Mouse (Mus musculus) heart, postnatal 0 days (tissue): ENCODE results near the gene Ly86. TPM values are rescaled to one million over a fixed set of nuclear protein-coding genes. Genes with fewer than 3 reads are reported as not detected.

Experiments used
- ATAC-seq: fragments of 200-750 bp; cut with Nextera tagmentation; 2 replicates; pipeline ENCODE4 v1.8.0; 2017; ENCODE audit warnings: low read depth, moderate number of reproducible peaks, moderate library complexity; ENCODE audit not compliant: insufficient read depth
- DNase-seq: peaks from one replicate; pipeline ENCODE4 v3.0.0-alpha.2; 2016; ENCODE audit warnings: low spot score
- H3K27ac ChIP-seq: fragments of 300-500 bp; sonication (generic); 2 replicates; pipeline ENCODE4 v1.5.1; 2014; ENCODE audit warnings: low read depth, mild to moderate bottlenecking
- H3K27me3 ChIP-seq: fragments of 300-500 bp; sonication (generic); 2 replicates; pipeline ENCODE4 v1.6.1; 2014; ENCODE audit warnings: low read length, mixed read lengths; ENCODE audit not compliant: control insufficient read depth, insufficient read depth
- H3K36me3 ChIP-seq: fragments of 300-500 bp; sonication (generic); replicated peaks from 2 replicates; pipeline ENCODE4 v1.6.1; 2014; ENCODE audit warnings: low read length, mixed read lengths; ENCODE audit not compliant: control insufficient read depth, insufficient read depth
- H3K4me1 ChIP-seq: fragments of 300-500 bp; sonication (generic); 2 replicates; pipeline ENCODE4 v1.6.1; 2014; ENCODE audit warnings: antibody characterized with exemption; ENCODE audit not compliant: control insufficient read depth, insufficient read depth
- H3K4me2 ChIP-seq: fragments of 300-500 bp; sonication (generic); 2 replicates; pipeline ENCODE4 v1.6.1; 2014; ENCODE audit warnings: low read depth, mild to moderate bottlenecking, low read length, moderate library complexity
- H3K4me3 ChIP-seq: fragments of 300-500 bp; sonication (generic); 2 replicates; pipeline ENCODE4 v1.5.1; 2014; ENCODE audit warnings: low read depth, low read length
- H3K9ac ChIP-seq: fragments of 300-500 bp; sonication (generic); replicated peaks from 2 replicates; pipeline ENCODE4 v1.6.1; 2014; ENCODE audit warnings: low read depth, low read length, mixed read lengths
- H3K9me3 ChIP-seq: fragments of 300-500 bp; sonication (generic); replicated peaks from 2 replicates; pipeline ENCODE4 v1.6.1; 2016; ENCODE audit warnings: low read length; ENCODE audit not compliant: control insufficient read depth
- CTCF ChIP-seq: IDR thresholded peaks from 2 replicates; pipeline ENCODE4 v1.5.1; 2016; ENCODE audit warnings: antibody characterized with exemption, control low read depth, low read depth
- EP300 ChIP-seq: IDR thresholded peaks from 2 replicates; pipeline ENCODE4 v1.6.1; 2016; ENCODE audit warnings: antibody characterized with exemption, low read depth
- WGBS: fragments of 180-500 bp; shearing (Covaris S2); extraction: QIAGEN DNeasy Blood & Tissue Kit; methylation state at CpG from one replicate; pipeline ENCODE4 v1.1.7; 2014; 5-methylcytosine and 5-hydroxymethylcytosine counted together
- polyA plus RNA-seq: library from polyadenylated mRNA; unstranded; fragments of >200 nt; fragmentation: Nextera tagmentation; extraction: Ambion mirVana; gene quantifications from 2 replicates; pipeline ENCODE4 v1.2.1, GENCODE M21; 2015
- total RNA-seq: library from RNA; depleted of rRNA; stranded (reverse); fragments of >200 nt; gene quantifications from 2 replicates; pipeline ENCODE4 v1.2.3, GENCODE M21; 2014; ENCODE audit warnings: low replicate concordance

Ly86 gene
- total and polyA plus RNA-seq, 2 experiments from 2014 or later: 4.5 TPM; not detected in 1

DNA sequence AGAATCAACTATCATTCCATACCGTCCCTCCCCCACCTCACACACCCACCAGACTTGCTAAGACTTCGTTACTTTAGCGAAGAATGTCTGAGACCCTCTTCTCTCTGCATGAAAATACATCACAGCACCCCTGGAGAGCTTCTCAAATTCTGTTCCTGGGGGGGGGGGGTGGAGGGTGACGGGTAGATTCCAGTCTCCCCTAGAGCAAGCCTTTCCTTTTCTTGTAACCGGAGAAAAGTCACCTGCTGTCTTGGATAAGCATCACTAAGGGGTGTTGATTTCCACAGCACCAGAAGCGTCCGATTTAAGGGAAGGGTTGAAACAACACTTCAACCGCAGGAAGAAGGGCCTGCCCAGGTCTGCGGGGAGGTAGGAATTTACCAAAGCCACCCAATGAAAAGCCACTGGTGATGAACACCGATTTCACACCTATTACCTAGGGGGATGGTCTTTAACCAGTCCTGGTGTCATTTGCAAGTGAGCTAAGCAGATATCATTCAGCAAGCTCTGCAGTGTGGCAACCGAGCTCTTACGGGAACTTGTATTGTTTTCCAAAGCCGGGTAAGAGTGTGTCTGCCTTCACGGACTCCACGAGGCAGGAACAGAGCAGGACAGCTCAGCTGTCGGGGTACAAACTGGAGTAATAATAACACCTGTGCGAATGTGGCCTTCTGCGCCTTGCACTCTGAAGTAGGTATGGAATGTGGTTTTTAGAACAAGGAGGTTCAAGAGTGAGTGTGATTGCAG is 91.4 kb downstream of the Ly86 start:
- Histone ChIP-seq H3K27me3 (no peaks in the 10 kb centered on the region), H3K27ac (no peak overlapping the region), H3K4me2 (no peak overlapping the region), H3K9ac (no peak overlapping the region), H3K36me3 (no peaks in the 10 kb centered on the region), H3K4me1 (peaks cover 15% of the 10 kb centered on the region), H3K9me3 (no peaks in the 10 kb centered on the region), H3K4me3 (no peak overlapping the region)
- ATAC-seq: no peak
- no peak for DNase-seq
- TF ChIP-seq CTCF: no peak
- TF ChIP-seq EP300: no peak
- WGBS: 46% methylated on average over 18 of the region's 18 CpGs

- Histone ChIP-seq H3K4me1 (peaks cover 21% of the 10 kb centered on the region), H3K36me3 (no peaks in the 10 kb centered on the region), H3K4me3 (no peak overlapping the region), H3K9ac (no peak overlapping the region), H3K27me3 (no peaks in the 10 kb centered on the region), H3K27ac (no peak overlapping the region), H3K4me2 (no peak overlapping the region), H3K9me3 (no peaks in the 10 kb centered on the region)
- WGBS: 79% methylated on average over 4 of the region's 4 CpGs
- ATAC-seq: no peak
- TF ChIP-seq EP300 (no peak), CTCF (no peak)
- no peak for DNase-seq
These were observed 93.8 kb downstream of the Ly86 start for GRCm38 (mm10) chr13:37438788-37439187.

DNA sequence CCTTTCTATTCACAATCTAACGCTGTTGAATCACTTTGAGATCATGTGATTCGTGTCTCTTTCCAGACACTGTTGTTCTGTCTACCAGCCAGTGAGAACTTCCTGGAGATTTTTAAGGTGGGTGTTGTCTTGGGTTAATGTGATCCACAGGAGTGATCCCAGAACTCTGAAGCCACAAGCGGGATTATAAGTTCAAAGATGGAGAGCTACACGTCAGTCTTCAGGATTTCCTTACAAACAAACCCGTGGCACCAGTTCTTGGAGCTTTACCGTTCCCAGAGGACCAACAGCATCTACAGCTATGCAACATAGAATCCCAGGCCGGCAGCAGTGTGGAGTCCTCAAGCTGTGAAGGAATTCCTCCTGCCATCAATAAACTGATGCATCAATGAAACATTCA is 94.5 kb downstream of the Ly86 start:
- no peak overlapping the region for H3K27ac ChIP-seq
- no peak overlapping the region for H3K4me3 ChIP-seq
- no peak overlapping the region for H3K9ac ChIP-seq
- no peaks in the 10 kb centered on the region for H3K36me3 ChIP-seq
- no peak for ATAC-seq
- H3K9me3 ChIP-seq: no peaks in the 10 kb centered on the region
- no peaks in the 10 kb centered on the region for H3K27me3 ChIP-seq
- TF ChIP-seq EP300 (no peak), CTCF (no peak)
- no peak for DNase-seq
- H3K4me1 ChIP-seq: peaks cover 20% of the 10 kb centered on the region
- 57% methylated on average over 7 of the region's 7 CpGs for WGBS
- no peak overlapping the region for H3K4me2 ChIP-seq

GRCm38 (mm10) chr13:37439941-37440340 is 94.9 kb downstream of the Ly86 start:
- peaks cover 16% of the 10 kb centered on the region for H3K4me1 ChIP-seq
- no peak overlapping the region for H3K4me3 ChIP-seq
- DNase-seq: no peak
- no peak for TF ChIP-seq EP300
- no peak for TF ChIP-seq CTCF
- 83% methylated on average over 8 of the region's 8 CpGs for WGBS
- 0 out of 2 replicates have a peak, but pooled peaks have one; percentile 24 for ATAC-seq
- no peaks in the 10 kb centered on the region for H3K27me3 ChIP-seq
- no peaks in the 10 kb centered on the region for H3K36me3 ChIP-seq
- H3K9me3 ChIP-seq: no peaks in the 10 kb centered on the region
- no peak overlapping the region for H3K9ac ChIP-seq
- no peak overlapping the region for H3K4me2 ChIP-seq
- H3K27ac ChIP-seq: no peak overlapping the region

DNA sequence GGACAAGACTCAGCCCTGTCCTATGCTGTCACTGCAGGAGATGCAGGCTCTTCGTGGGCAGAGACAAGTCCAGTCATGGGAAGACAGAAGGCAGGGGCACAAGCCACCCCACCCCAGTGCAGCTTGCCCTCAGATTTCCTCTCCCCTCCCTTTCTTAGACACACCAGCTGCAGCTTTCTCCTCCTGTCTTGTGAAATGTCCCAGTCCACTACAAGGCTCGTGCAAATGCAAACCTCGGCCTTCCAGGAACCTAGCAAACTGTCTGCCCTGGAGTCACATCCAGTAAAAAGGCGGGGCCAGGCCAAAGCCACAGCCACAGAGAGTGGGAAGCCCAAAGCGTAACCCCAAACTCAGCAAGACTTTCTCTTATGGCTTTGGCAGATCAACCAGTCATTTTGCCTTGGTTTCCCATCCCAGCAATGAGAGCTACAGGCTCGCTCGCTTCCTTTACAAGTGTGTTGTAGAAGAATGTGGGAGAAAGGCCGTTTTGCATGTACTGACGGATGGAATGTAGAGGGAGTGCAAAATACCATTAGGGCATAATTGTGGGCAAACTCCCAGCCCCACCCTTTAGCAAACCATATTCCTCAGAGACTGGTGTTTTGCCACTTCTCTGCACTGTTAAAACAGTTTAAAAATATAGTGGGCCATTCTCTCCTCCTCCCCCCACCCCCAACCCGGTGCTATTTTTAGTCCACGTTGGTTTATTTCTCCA is 95.7 kb downstream of the Ly86 start:
- H3K9me3 ChIP-seq: no peaks in the 10 kb centered on the region
- no peak for TF ChIP-seq EP300
- no peak for TF ChIP-seq CTCF
- H3K4me2 ChIP-seq: no peak overlapping the region
- H3K4me3 ChIP-seq: no peak overlapping the region
- WGBS: 47% methylated on average over 11 of the region's 11 CpGs
- ATAC-seq (no peak; the same call in 1 of the 2 replicates), DNase-seq (no peak)
- H3K27ac ChIP-seq: peak overlapping the region; percentile 34; the same call in 1 of the 2 replicates
- no peaks in the 10 kb centered on the region for H3K36me3 ChIP-seq
- H3K27me3 ChIP-seq: no peaks in the 10 kb centered on the region
- no peak overlapping the region for H3K9ac ChIP-seq
- H3K4me1 ChIP-seq: peaks cover 15% of the 10 kb centered on the region
